Mouse (Mus musculus) olfactory bulb, adult 2 months (tissue): ENCODE data around the gene Abhd6.

Experiments
- CTCF ChIP-seq: fragments of 200-500 bp; IDR thresholded peaks from 2 replicates; pipeline ENCODE4 v1.5.1; 2012; ENCODE audit warnings: low read depth, mild to moderate bottlenecking, low read length, moderate library complexity; ENCODE audit not compliant: insufficient read depth
- POLR2A ChIP-seq: fragments of 200-500 bp; IDR thresholded peaks from 2 replicates; pipeline ENCODE4 v1.6.1; 2012; ENCODE audit warnings: mild to moderate bottlenecking, low read depth, low read length, moderate library complexity; ENCODE audit not compliant: insufficient read depth

GRCm38 (mm10) chr14:8038150-8038549 lies 35.4 kb downstream of the Abhd6 start:
- TF ChIP-seq CTCF (no peak), POLR2A (no peak)
